Mouse (Mus musculus) heart, embryonic 14.5 days (tissue): ENCODE measurements around the gene Ramp1. TPM values are rescaled to one million over a fixed set of nuclear protein-coding genes. Genes with fewer than 3 reads are reported as not detected.

ENCODE experiments used
- ATAC-seq: fragments of 200-750 bp; cut with Nextera tagmentation; 2 replicates; pipeline ENCODE4 v1.8.0; 2017; ENCODE audit warnings: low read depth, moderate TSS enrichment; ENCODE audit not compliant: insufficient number of reproducible peaks, insufficient read depth, low FRiP score
- H3K27ac ChIP-seq, 2 experiments: fragments of 200-500 bp in 1 of 2; fragments of 300-500 bp in 1 of 2; sonication (generic) in 1 of 2; replicated peaks in 1 of 2; 2 replicates each; pipeline ENCODE4 v1.5.1; 2012 to 2014; ENCODE audit warnings: low read depth in 2 of 2, low read length in 2 of 2, control low read depth in 1 of 2, mild to moderate bottlenecking in 1 of 2, mixed read lengths in 1 of 2; ENCODE audit not compliant: control insufficient read depth in 1 of 2, insufficient read depth in 1 of 2
- H3K27me3 ChIP-seq: fragments of 300-500 bp; sonication (generic); 2 replicates; pipeline ENCODE4 v1.6.1; 2014; ENCODE audit warnings: mild to moderate bottlenecking, low read length, control low read depth; ENCODE audit not compliant: control insufficient read depth, insufficient read depth
- H3K36me3 ChIP-seq: fragments of 300-500 bp; sonication (generic); 2 replicates; pipeline ENCODE4 v1.6.1; 2014; ENCODE audit warnings: mild to moderate bottlenecking, control low read depth, low read length, mixed read lengths; ENCODE audit not compliant: control insufficient read depth, insufficient read depth
- H3K4me1 ChIP-seq, 2 experiments: fragments of 200-500 bp in 1 of 2; fragments of 300-500 bp in 1 of 2; sonication (generic) in 1 of 2; 2 replicates each; pipeline ENCODE4 v1.6.1; 2012 to 2014; ENCODE audit warnings: low read length in 2 of 2, control low read depth in 1 of 2, mixed read lengths in 1 of 2; ENCODE audit not compliant: control insufficient read depth in 2 of 2, insufficient read depth in 2 of 2
- H3K4me2 ChIP-seq: fragments of 300-500 bp; sonication (generic); 2 replicates; pipeline ENCODE4 v1.6.1; 2014; ENCODE audit warnings: mild to moderate bottlenecking, low read length
- H3K4me3 ChIP-seq, 2 experiments: fragments of 200-500 bp in 1 of 2; fragments of 300-500 bp in 1 of 2; sonication (generic) in 1 of 2; 2 replicates each; pipeline ENCODE4 v1.5.1; 2012 to 2014; ENCODE audit warnings: low read length in 2 of 2, mild to moderate bottlenecking in 2 of 2, control low read depth in 1 of 2, low read depth in 1 of 2, moderate library complexity in 1 of 2; ENCODE audit not compliant: control insufficient read depth in 1 of 2, insufficient read depth in 1 of 2
- H3K9ac ChIP-seq: fragments of 300-500 bp; sonication (generic); 2 replicates; pipeline ENCODE4 v1.6.1; 2014; ENCODE audit warnings: mild to moderate bottlenecking, low read length
- H3K9me3 ChIP-seq: fragments of 300-500 bp; sonication (generic); 2 replicates; pipeline ENCODE4 v1.6.1; 2016; ENCODE audit warnings: low read length, control low read depth; ENCODE audit not compliant: control insufficient read depth
- WGBS: fragments of 180-500 bp; shearing (Covaris S2); extraction: QIAGEN DNeasy Blood & Tissue Kit; methylation state at CpG from one replicate; pipeline ENCODE4 v1.1.7; 2014; 5-methylcytosine and 5-hydroxymethylcytosine counted together
- polyA plus RNA-seq: library from polyadenylated mRNA; unstranded; fragments of >200 nt; fragmentation: Nextera tagmentation; extraction: Ambion mirVana; gene quantifications from 2 replicates; pipeline ENCODE4 v1.2.1, GENCODE M21; 2014

Gene Ramp1
- polyA plus RNA-seq, 1 experiment from 2014 or later, result 55.9 TPM

GRCm38 (mm10) chr1:91207334-91208074, 27.9 kb downstream of the Ramp1 start:
- 77% methylated on average over 3 of the region's 3 CpGs for WGBS
- no peak overlapping the region for H3K9ac ChIP-seq
- no peaks in the 10 kb centered on the region for H3K27me3 ChIP-seq
- 0 out of 4 replicates have a peak overlapping the region, but pooled peaks of 1 of the 2 experiments have one; percentile 97 for H3K27ac ChIP-seq
- no peaks in the 10 kb centered on the region for H3K36me3 ChIP-seq
- no peak overlapping the region for H3K4me2 ChIP-seq
- H3K9me3 ChIP-seq, result no peaks in the 10 kb centered on the region
- no peak overlapping the region for H3K4me3 ChIP-seq
- peaks cover 43 to 44% of the 10 kb centered on the region in 2 experiments for H3K4me1 ChIP-seq
- no peak for ATAC-seq

- WGBS, result 23% methylated on average over 6 of the region's 6 CpGs
- Histone ChIP-seq H3K9me3 (no peaks in the 10 kb centered on the region), H3K27ac (peak overlapping the region; percentile 92 to 97), H3K9ac (peak overlapping the region; percentile 60), H3K4me3 (no peak overlapping the region), H3K4me2 (0 out of 2 replicates have a peak overlapping the region, but pooled peaks have one; percentile 18), H3K4me1 (peaks cover 49 to 55% of the 10 kb centered on the region in 2 experiments), H3K27me3 (no peaks in the 10 kb centered on the region), H3K36me3 (no peaks in the 10 kb centered on the region)
- ATAC-seq, result peak; percentile 77
These were observed 29.7 kb downstream of the Ramp1 start for GRCm38 (mm10) chr1:91209343-91209742.

GRCm38 (mm10) chr1:91209785-91210184, 30.2 kb downstream of the Ramp1 start:
- Histone ChIP-seq H3K27ac (peak overlapping the region; percentile 92 to 97), H3K36me3 (no peaks in the 10 kb centered on the region), H3K9ac (peak overlapping the region; percentile 60), H3K9me3 (no peaks in the 10 kb centered on the region), H3K4me3 (no peak overlapping the region), H3K27me3 (no peaks in the 10 kb centered on the region), H3K4me1 (peaks cover 51 to 58% of the 10 kb centered on the region in 2 experiments), H3K4me2 (0 out of 2 replicates have a peak overlapping the region, but pooled peaks have one; percentile 18)
- WGBS, result 48% methylated on average over 6 of the region's 6 CpGs
- 0 out of 2 replicates have a peak, but pooled peaks have one; percentile 4 for ATAC-seq

DNA sequence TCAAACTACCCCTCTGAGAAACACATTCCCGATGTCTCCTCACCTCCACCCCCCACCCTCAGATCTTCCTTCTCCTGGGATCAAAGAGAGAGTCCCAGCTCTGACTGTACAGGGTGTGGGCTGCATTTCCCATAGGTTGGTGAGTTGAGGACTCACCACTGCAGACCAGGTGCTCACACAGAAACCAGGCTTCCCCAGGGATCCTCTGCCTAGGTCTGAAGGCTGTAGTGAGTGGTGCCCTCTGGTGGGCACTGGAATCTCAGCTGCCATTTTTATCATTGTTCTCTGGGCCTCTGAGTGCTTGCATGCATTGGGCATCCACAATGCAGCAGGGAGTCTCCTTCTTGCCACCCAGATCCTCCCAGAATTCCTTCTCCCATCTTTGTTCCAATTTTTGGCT, 31.5 kb downstream of the Ramp1 start:
- Histone ChIP-seq H3K4me3 (no peak overlapping the region), H3K9ac (no peak overlapping the region; the same call in 1 of the 2 replicates), H3K36me3 (no peaks in the 10 kb centered on the region), H3K4me1 (peaks cover 63 to 71% of the 10 kb centered on the region in 2 experiments), H3K4me2 (no peak overlapping the region), H3K27me3 (no peaks in the 10 kb centered on the region), H3K27ac (peak overlapping the region; percentile 81 to 97), H3K9me3 (no peaks in the 10 kb centered on the region)
- 73% methylated on average over 1 of the region's 1 CpGs for WGBS
- ATAC-seq, result no peak

DNA sequence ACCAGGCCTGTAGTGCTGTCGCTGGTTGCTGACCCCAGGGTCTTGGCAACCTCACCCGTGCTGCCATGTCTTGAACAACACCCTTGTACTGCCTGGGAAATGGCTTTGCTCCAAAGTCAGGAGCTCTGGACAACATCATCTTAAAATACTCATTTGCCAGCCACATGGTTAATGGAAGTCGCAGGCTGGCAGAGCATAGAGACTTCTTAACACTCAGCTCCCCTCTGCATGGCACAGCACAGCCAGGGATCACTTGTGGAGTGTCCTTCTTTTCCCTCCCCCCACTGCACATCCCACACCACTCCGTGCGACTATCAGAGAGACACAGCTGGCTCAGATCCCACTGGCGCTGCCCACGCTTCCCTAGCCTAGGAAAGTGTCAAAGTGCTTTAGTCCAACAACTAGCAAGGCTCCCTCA, 32.0 kb downstream of the Ramp1 start:
- Histone ChIP-seq H3K4me3 (no peak overlapping the region), H3K9ac (peak overlapping the region; percentile 10; the same call in 1 of the 2 replicates), H3K4me1 (peaks cover 66 to 76% of the 10 kb centered on the region in 2 experiments), H3K4me2 (no peak overlapping the region), H3K9me3 (no peaks in the 10 kb centered on the region), H3K36me3 (no peaks in the 10 kb centered on the region), H3K27ac (peak overlapping the region; percentile 81 to 97), H3K27me3 (no peaks in the 10 kb centered on the region)
- peak; percentile 48 for ATAC-seq
- WGBS, result 22% methylated on average over 7 of the region's 7 CpGs

- Histone ChIP-seq H3K9ac (0 out of 2 replicates have a peak overlapping the region, but pooled peaks have one; percentile 34), H3K4me3 (no peak overlapping the region), H3K27me3 (no peaks in the 10 kb centered on the region), H3K27ac (peak overlapping the region; percentile 51 to 98), H3K9me3 (no peaks in the 10 kb centered on the region), H3K4me1 (peaks cover 57 to 72% of the 10 kb centered on the region in 2 experiments), H3K4me2 (no peak overlapping the region), H3K36me3 (no peaks in the 10 kb centered on the region)
- 59% methylated on average over 1 of the region's 1 CpGs for WGBS
- no peak for ATAC-seq
These were observed 35.6 kb downstream of the Ramp1 start for GRCm38 (mm10) chr1:91215264-91215663.

- 20% methylated on average over 1 of the region's 1 CpGs for WGBS
These were observed 36.4 kb downstream of the Ramp1 start for GRCm38 (mm10) chr1:91215981-91216380.

More at GRCm38 (mm10) chr1:91215981-91216380, 36.4 kb downstream of the Ramp1 start:
- Histone ChIP-seq H3K4me2 (no peak overlapping the region), H3K36me3 (no peaks in the 10 kb centered on the region), H3K9ac (0 out of 2 replicates have a peak overlapping the region, but pooled peaks have one; percentile 3), H3K4me3 (no peak overlapping the region), H3K9me3 (no peaks in the 10 kb centered on the region), H3K4me1 (peaks cover 50 to 65% of the 10 kb centered on the region in 2 experiments), H3K27ac (peak overlapping the region; percentile 90 to 98), H3K27me3 (no peaks in the 10 kb centered on the region)
- no peak for ATAC-seq
